Mouse (Mus musculus): ENCODE measurements around the gene Gm20532.

- no peak for TF ChIP-seq CTCF (IDR thresholded peaks at IDR 0.05; ENCODE audit: extremely low read depth, insufficient read length, insufficient replicate concordance, low read depth, low read length)
- TF ChIP-seq POLR2A (IDR thresholded peaks at IDR 0.05; ENCODE audit: low read depth, low read length), result peak; percentile 28; the same call in 1 of the 2 replicates
These were observed 14.2 kb downstream of the Gm20532 start for GRCm38 (mm10) chr2:26600664-26601063.

Measured in small intestine, adult 2 months (tissue).